Mouse (Mus musculus) embryonic fibroblast, embryonic 13.5 days (primary cell): ENCODE data around the gene Klf13. TPM values are rescaled to one million over a fixed set of nuclear protein-coding genes. Genes with fewer than 3 reads are reported as not detected.

ENCODE experiments used
- H3K27ac ChIP-seq: 2 replicates; pipeline ENCODE4 v1.5.1; 2012; ENCODE audit warnings: low read length, control low read depth, inconsistent platforms; ENCODE audit not compliant: insufficient read depth
- H3K4me1 ChIP-seq: 2 replicates; pipeline ENCODE4 v1.6.1; 2011; ENCODE audit warnings: low read length; ENCODE audit not compliant: control insufficient read depth, insufficient read depth
- H3K4me3 ChIP-seq: 2 replicates; pipeline ENCODE4 v1.5.1; 2011; ENCODE audit warnings: mild to moderate bottlenecking, control low read depth, low read length; ENCODE audit not compliant: insufficient read depth
- CTCF ChIP-seq: IDR thresholded peaks from 2 replicates; pipeline ENCODE4 v1.5.1; 2011; ENCODE audit warnings: mild to moderate bottlenecking, control low read depth, low read length, moderate library complexity, borderline replicate concordance; ENCODE audit not compliant: insufficient read depth
- POLR2A ChIP-seq: IDR thresholded peaks from 2 replicates; pipeline ENCODE4 v1.6.1; 2011; ENCODE audit warnings: low read depth, mild to moderate bottlenecking, control low read depth, low read length, moderate library complexity
- polyA plus RNA-seq: library from polyadenylated mRNA; stranded (reverse); fragments of >200 nt; gene quantifications from 2 replicates; pipeline ENCODE4 v1.2.4, GENCODE M21; 2011; ENCODE audit warnings: low read depth; ENCODE audit not compliant: missing spikeins, insufficient read length

Klf13 gene
- polyA plus RNA-seq, 1 experiment: 34.6 TPM

DNA sequence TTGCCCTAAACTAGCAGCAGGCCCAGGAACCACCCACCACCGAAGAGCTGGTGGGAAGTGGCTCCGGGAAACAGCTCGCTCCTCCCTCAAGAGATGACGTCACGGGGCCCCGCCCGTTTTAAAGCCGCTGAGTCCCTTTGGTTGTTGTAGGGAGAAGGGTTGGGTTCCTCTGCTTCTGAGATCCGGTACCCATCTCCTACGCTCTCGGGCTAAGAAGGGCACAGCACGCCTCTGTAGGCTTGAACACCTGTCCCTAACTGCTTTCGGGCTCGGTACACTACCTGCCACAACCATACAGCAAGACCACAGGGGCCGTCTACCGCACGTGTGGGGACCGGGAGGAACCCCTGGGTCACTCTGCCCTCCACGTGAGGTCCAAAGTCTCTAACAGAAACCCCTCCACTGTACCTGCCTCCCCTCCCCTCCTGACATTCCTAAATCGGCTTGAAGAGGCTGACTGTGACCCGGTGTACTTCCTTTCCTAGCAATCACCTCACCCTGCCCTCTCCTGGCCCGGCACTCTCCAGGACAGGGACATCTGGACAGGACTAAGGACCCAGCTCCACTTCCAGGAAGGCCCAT lies 80.1 kb downstream of the Klf13 start:
- H3K27ac ChIP-seq: no peak overlapping the region
- H3K4me1 ChIP-seq: no peaks in the 10 kb centered on the region
- TF ChIP-seq CTCF: no peak
- TF ChIP-seq POLR2A: peak; percentile 44
- H3K4me3 ChIP-seq: peak overlapping the region; percentile 22; the same call in 1 of the 2 replicates

DNA sequence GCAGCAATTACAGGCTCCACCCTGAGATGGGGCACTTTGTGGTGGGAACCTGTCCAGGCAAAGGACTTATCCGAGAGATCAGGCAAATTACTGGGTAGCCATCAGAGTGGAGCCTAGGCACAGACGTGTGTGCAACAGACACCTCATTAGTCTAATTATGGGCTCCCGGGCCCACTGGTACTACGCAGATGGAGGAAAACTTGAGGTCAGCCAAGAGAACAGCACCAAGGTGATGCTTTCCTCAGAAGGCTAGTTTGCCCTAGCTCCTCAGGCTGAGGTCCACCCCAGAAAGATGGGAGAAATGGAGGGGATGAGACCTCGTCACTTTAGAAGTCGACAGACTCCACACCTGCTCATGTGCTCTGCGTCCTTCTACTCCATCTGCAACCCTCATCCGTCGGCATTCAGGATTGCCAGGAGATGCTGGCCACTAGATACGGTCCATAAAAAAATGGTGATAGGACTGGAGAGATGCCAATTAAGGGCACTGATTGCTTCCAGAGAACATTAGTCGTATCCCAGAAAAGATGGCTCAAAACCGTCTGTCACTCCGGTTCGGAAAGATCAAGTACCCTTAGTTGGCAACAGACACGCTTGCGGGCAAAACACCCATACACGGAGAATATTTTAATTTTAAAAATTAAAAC lies 80.8 kb downstream of the Klf13 start:
- Histone ChIP-seq H3K27ac (no peak overlapping the region), H3K4me1 (no peaks in the 10 kb centered on the region), H3K4me3 (no peak overlapping the region)
- TF ChIP-seq POLR2A (no peak), CTCF (no peak)

DNA sequence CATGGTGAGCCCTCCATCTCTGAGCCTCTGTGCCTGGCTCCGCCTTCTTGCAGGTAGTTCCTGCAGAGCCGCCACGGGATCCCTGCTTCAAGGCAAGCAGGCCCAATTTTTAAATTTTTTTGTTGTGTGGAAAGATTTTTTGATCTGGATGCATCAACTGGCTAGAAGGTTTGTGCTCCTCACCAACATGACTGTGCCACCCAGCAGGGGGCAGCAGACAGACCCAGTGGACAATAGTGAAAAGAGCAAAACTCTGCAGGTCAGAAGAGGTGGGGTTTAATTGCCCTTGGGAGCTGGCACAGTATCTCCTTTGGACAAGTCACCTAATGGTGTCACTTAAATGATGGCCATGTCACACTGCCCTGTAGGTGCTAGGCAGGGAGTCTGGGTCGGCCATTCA lies 83.4 kb downstream of the Klf13 start:
- Histone ChIP-seq H3K4me3 (no peak overlapping the region), H3K27ac (no peak overlapping the region), H3K4me1 (peaks cover 3% of the 10 kb centered on the region; the same call in 1 of the 2 replicates)
- TF ChIP-seq CTCF: peak; percentile 67; the same call in 1 of the 2 replicates
- no peak for TF ChIP-seq POLR2A

DNA sequence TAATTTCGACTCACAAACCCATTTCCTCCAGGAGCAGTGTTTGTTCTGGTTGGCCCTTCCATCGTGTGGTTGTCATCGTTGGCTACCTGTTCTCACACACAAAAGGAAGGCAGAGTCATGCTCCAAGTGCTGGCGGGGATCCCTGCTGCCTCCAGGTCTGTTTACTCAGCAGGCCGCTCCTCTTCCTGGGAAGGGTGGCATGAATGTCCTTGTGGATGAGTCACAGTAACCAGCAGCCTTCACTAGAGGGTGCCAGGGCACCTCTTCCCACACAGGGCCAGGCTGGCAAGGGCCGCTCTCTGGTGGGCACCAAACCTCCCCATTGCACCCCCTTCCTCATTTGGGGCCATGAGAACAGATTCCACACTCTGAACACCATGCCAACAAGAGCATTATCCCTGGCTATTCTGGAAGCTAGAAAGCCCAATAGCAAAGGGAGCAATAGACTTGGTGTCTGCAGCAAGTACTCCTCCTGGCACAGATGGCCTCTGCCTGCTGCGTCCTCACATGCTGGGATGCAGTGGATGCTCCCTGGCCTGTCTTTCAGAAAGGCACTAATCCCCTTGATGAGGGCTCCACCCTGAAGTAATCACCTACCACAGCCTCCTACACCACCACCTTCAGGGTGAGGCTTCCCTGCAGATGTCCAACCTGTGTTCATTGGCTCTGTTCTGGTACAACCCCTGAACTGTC lies 86.7 kb downstream of the Klf13 start:
- TF ChIP-seq CTCF (0 out of 2 replicates have a peak, but pooled peaks have one; percentile 1), POLR2A (no peak)
- no peak overlapping the region for H3K27ac ChIP-seq
- H3K4me1 ChIP-seq: peaks cover 3% of the 10 kb centered on the region; the same call in 1 of the 2 replicates
- no peak overlapping the region for H3K4me3 ChIP-seq

Other genes starting within 250 kb of the Klf13 start
- not detected in 2 replicates for gene E030018B13Rik, start 22.1 kb downstream of the Klf13 start, polyA plus RNA-seq
- gene Trpm1, start 214.9 kb upstream of the Klf13 start, polyA plus RNA-seq: not detected in 2 replicates